Mouse (Mus musculus) left cerebral cortex, adult 2 months (tissue): ENCODE measurements around the gene Ankrd10. TPM values are rescaled to one million over a fixed set of nuclear protein-coding genes. Genes with fewer than 3 reads are reported as not detected.

Experiments
- DNase-seq, 2 experiments: peaks; one replicate each; pipeline ENCODE4 v3.0.0; 2021 to 2022; ENCODE audit warnings: low spot score in 2 of 2, mixed read lengths in 1 of 2; ENCODE audit errors: extremely low spot score in 1 of 2
- H3K27ac ChIP-seq: fragments of 200-600 bp; 2 replicates; pipeline ENCODE4 v1.8.1; 2022
- H3K4me3 ChIP-seq: fragments of 200-600 bp; 2 replicates; pipeline ENCODE4 v1.8.1; 2022
- CTCF ChIP-seq: fragments of 200-600 bp; IDR thresholded peaks from 2 replicates; pipeline ENCODE4 v1.8.1; 2022; ENCODE audit warnings: antibody characterized with exemption, mild to moderate bottlenecking, moderate library complexity
- intact Hi-C: fragments of 180-260 bp; cut with DNase I; formaldehyde crosslinking; loops from one replicate; pipeline ENCODE4 v1.15.1; 2025
- total RNA-seq, 2 experiments: library from RNA; stranded (reverse); gene quantifications; 2 replicates each; pipeline ENCODE4 v1.2.3; 2021

The Ankrd10 gene
- total RNA-seq, 2 experiments from 2014 or later = 51.5 to 60.0 TPM

DNA sequence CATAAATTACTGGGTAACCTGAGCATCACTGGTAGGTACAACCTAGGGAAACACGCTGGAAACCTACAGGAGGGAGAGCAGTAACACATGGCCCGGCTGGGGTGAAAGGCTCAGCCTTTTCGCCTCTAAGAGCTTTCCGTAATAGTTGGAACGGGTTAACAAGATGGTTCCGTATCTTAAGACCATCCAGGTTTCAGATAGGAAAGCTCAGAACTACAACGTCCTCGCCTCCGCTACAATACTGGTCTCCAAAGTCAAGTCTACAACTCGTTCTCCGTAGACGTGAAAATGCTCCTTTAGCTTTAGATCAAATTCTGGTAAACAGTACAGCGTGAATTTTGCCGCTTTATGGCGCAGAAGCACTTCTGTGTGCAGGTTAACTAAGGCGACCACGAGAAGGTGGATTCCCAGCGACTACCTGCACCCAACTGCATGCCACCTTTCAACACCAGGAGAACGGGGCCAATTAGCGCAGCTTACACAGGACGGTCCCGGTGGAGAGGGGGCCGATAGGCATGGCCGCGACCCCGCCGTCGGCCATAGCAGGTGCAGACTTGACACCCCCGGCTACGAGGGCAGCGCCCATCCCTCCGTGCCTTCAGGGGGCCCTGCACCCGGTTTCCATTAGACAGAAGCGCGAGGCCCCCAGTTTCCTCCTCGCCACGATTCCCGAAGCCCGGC lies 1.1 kb downstream of the Ankrd10 start:
- H3K4me3 ChIP-seq = peak overlapping the region; percentile 100
- TF ChIP-seq CTCF = no peak
- DNase-seq = no peak
- intact Hi-C loops = loop anchor here (1.0 to 5.0 kb wide), 3 partner anchors 68 to 92 kb away; partner anchors contain the start of genes 1700016D06Rik, Arhgef7 and Ing1
- peak overlapping the region; percentile 96 for H3K27ac ChIP-seq

DNA sequence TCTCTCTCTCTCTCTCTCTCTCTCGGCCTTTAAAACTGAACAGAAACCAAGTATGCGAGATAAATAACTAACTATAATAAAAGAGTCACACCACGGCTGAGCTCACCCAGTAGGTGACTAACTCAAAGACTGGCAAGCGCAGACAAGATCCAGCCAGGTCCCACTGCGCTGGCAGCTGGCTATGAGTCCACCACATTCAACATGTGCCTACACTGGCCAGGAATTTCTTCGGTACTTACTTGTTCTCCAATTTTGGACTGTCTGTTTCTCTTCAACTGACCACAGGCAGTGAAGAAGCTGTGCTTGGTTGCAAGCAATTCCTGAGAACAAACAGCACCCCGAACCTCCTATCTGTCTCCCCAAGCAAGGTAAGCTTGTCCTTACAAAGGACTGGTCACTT lies 2.1 kb downstream of the Ankrd10 start:
- intact Hi-C loops = no loop called here
- Histone ChIP-seq H3K4me3 (no peak overlapping the region), H3K27ac (no peak overlapping the region)
- DNase-seq = no peak
- no peak for TF ChIP-seq CTCF

DNA sequence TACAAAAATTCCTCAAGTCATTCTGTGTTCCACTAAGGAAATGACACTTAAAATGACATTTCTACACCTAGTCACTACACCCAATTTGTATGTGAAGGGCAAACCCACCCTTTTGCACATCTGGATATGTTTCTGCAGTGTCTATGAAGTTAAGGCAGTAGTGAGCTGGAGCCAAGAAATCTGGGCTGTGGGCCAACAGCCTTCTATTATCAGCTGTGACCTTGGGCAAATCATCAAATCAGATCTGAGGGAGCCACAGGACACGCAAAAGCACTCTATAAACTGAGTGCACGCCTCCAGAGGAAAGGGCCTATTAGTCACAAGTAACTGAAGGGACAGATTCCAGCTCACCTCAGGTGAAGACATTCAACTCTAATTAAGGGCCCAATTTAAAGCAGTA lies 3.2 kb downstream of the Ankrd10 start:
- Histone ChIP-seq H3K4me3 (no peak overlapping the region), H3K27ac (no peak overlapping the region)
- DNase-seq = no peak
- TF ChIP-seq CTCF = no peak
- intact Hi-C loops = no loop called here

DNA sequence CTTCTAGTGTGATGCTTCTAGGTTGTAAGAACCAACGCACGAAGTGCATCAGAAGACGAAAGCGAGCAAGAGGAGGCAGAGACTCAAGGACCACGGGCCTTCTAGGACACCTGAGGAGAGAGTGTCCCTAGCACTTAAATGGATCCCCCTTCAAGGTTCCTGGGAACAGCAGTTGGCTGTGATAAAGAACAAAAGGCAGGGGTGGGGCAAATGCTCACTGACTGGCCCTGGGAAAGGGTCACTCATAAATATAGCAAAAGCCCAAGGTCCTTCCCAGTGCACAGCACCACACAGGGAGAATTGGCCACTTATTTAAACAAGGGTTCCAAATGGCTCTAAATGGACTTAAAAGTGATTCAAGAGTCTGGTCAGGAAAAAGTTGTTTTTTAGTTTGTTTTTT lies 6.4 kb downstream of the Ankrd10 start:
- no peak for TF ChIP-seq CTCF
- DNase-seq = no peak
- intact Hi-C loops = loop anchor here (10.0 kb wide), 1 partner anchor 206 kb away; no protein-coding TSS in a partner anchor
- H3K27ac ChIP-seq = 0 out of 2 replicates have a peak overlapping the region, but pooled peaks have one; percentile 3
- H3K4me3 ChIP-seq = no peak overlapping the region

DNA sequence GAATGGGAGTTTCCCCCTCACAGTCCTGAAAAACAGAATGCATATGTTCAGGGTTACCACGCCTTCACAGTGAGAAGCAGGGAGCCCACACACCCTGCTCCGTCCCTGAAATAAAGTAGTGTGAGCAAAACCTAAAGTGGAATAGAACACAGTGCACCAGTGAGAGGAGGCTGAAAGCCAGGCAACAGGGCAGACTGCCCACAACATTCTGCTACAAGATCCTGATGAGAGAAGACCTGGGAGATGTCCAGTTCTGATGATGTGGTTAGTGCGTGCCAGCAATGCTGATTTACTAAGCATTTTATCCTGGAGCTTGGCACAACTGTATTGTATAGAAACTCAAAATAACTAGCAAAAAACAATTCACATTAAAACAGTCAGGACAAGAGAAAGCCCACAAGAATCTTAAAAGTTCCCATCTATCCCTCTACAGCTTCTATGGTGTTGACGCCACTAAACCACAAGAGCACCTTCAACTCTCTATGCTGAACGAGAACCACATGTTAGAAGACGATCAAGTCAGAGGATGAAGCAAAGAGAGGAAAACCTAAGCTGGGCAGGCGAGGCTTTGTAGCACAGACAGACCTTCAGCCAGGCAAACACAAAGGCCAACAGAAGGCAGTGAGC lies 6.9 kb downstream of the Ankrd10 start:
- H3K4me3 ChIP-seq = no peak overlapping the region
- intact Hi-C loops = loop anchor here (1.0 to 10.0 kb wide), 2 partner anchors 99 to 206 kb away; partner anchors contain the start of gene Arhgef7
- no peak for TF ChIP-seq CTCF
- peak in 1 of 2 experiments; percentile 47 for DNase-seq
- no peak overlapping the region for H3K27ac ChIP-seq

DNA sequence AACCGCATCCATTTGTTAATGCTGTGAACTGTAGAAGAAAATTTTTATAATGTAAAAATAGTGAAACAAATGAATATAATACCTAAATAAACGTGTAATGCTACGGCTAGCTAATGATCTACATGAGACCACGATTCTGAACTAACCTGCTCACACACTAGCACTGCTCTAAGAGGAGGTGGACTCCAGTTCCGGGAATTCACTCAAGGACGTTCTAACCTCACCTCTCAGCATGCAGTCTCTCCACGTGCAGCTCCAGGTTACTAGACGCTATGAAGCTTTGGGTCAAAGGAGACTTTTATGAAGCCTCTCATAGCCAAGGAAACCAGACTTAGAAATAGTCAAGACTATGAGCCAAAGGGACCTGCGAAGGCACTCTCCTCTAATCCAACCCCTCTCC lies 7.8 kb downstream of the Ankrd10 start:
- DNase-seq = no peak
- no peak for TF ChIP-seq CTCF
- Histone ChIP-seq H3K27ac (no peak overlapping the region), H3K4me3 (no peak overlapping the region)
- intact Hi-C loops = loop anchor here (1.0 to 10.0 kb wide), 2 partner anchors 100 to 207 kb away; partner anchors contain the start of gene Arhgef7

DNA sequence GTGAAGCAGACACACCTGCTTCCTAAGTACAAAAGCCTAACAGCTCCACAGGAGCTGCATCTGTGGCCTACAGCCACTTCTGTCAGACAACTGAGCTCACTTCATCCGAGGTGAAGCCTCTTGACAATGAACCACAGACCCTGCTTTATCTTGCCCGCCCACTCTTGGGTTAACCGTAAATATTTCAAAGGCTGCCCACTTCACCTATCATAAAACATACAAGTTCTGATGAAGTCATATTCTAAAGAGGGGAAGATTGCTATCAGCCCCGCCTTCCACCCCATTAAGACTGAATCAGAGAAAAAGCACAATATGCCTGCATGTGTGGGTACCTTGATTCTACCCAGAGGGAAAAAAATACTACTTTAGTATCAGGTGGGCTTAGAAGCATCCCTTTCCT lies 10.5 kb downstream of the Ankrd10 start:
- Histone ChIP-seq H3K4me3 (no peak overlapping the region), H3K27ac (no peak overlapping the region)
- DNase-seq = no peak
- TF ChIP-seq CTCF = no peak
- intact Hi-C loops = loop anchor here (10.0 kb wide), 1 partner anchor 210 kb away; no protein-coding TSS in a partner anchor

DNA sequence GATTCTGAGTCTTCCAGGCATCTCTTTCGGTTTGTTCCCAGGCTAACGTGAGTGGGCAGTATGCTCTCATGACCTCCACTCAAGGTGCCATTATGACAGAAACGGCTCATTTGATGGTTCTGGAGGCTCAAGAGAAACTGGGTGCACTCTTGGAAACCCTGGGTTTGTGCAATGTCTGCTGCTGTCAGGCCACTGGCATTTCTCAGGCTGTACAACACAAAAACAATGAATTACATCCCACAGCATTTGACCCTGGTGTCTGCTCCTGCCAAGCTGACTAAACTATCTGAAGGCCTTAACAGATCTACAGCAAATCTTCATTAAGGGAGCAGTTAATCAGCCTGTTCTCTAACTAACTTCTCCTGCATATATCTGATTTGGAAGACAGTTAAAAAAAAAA lies 16.5 kb downstream of the Ankrd10 start:
- no peak overlapping the region for H3K27ac ChIP-seq
- H3K4me3 ChIP-seq = no peak overlapping the region
- no peak for TF ChIP-seq CTCF
- intact Hi-C loops = loop anchor here (5.0 to 10.0 kb wide), 2 partner anchors 62 to 184 kb away; partner anchors contain the start of gene Ing1
- no peak for DNase-seq

DNA sequence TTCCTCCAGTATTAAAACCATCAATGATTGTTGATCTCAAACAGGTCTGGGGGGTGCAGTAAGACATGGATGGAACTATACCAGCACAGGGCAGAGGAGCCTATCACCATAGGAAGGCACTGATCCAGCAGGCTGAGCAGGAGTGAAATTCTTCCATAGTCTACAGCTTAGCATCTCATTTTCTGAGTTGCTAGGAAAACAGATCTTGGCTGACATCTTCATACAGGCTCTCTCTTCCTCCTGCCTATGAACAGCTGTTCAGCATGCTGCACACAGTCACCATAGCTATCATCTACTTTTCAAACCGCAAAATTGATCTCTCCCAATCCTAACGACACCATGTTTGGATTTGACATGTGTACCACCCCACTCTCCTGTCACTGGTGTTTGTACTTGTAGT lies 17.5 kb downstream of the Ankrd10 start:
- no peak for DNase-seq

DNA sequence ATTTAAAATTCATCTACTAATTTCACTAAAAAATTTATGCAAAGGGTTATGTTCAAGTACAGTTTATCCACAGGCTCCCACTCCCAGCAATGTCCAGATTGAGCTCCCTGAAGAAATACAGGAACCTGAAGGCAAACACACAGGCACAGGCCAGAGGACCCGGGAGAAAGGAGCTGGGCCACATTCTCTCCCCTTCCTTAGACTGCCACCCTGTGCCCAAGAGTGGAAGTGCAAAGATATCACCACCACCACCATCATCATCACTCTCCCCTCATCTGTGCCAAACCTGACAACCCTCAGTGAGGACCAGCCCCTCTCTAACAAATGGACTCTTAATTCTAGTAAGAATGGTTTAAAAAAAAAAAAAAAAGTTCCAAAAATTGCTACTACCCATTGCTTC lies 19.3 kb downstream of the Ankrd10 start:
- Histone ChIP-seq H3K4me3 (no peak overlapping the region), H3K27ac (no peak overlapping the region)
- intact Hi-C loops = loop anchor here (5.0 to 10.0 kb wide), 2 partner anchors 59 to 181 kb away; partner anchors contain the start of gene Ing1
- peak in 1 of 2 experiments; percentile 55 for DNase-seq
- peak; percentile 69 for TF ChIP-seq CTCF

More for the DNA sequence above, 17.5 kb downstream of the Ankrd10 start:
- TF ChIP-seq CTCF = no peak
- no peak overlapping the region for H3K4me3 ChIP-seq
- H3K27ac ChIP-seq = no peak overlapping the region
- intact Hi-C loops = loop anchor here (5.0 to 10.0 kb wide), 2 partner anchors 61 to 183 kb away; partner anchors contain the start of gene Ing1

DNA sequence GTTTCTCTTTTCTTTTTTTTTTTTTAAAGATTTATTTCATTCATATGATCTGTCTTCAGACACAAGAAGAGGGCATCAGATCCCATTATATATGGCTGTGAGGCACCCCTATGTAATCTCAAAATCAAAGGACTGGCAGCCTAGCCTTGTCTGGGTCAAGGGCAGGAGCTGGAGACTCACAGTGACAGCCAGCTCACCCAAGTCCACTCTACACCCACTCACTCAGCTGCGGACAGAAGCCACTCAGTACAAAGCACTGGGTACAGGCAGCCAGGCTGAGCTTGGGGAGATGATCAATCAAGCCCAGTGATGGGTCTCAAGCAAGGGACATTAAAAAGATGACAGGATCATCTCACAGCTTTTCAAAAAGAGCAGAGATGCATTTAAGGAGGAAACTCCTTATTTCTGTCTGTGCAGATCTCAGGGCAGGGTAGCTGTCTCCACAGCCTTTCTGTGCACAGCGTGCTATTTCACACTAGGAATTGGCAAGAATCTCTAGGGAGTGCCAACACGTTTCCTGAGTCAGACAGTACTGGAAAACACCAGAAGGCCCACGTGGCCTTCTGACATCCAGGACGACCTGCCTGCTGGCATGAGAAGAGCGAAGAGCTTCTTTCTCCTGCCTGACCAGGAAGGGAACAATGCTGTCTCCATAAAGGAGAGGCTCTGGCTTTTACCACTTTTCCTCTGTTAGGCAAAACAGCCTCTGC lies 21.3 kb downstream of the Ankrd10 start:
- no peak for TF ChIP-seq CTCF
- no peak overlapping the region for H3K4me3 ChIP-seq
- H3K27ac ChIP-seq = no peak overlapping the region
- no peak for DNase-seq
- intact Hi-C loops = loop anchor here (10.0 kb wide), 1 partner anchor 179 kb away; no protein-coding TSS in a partner anchor

DNA sequence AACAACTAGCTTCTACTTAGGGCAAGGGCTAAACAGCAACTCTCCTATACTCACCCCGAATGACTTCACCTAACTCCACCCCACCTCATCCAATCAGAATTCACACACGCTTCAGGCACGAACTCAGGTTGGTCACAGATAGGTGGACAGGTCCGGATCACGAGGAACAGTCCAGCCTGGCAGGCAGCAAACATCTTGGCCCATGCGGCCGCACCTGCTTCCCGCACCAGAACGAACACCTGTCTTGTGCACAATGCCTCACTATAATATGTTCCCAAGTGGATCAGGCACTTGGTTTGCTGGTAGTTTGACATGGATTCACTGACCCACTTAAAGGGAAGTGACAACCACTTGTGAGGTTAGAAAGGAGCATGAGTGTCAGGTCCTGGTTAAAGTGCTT lies 26.7 kb downstream of the Ankrd10 start:
- Histone ChIP-seq H3K4me3 (no peak overlapping the region), H3K27ac (no peak overlapping the region)
- intact Hi-C loops = no loop called here
- no peak for TF ChIP-seq CTCF
- DNase-seq = no peak
